Comparison of ENCODE assay signal across 21 mouse cellular contexts in the genomic region with DNA sequence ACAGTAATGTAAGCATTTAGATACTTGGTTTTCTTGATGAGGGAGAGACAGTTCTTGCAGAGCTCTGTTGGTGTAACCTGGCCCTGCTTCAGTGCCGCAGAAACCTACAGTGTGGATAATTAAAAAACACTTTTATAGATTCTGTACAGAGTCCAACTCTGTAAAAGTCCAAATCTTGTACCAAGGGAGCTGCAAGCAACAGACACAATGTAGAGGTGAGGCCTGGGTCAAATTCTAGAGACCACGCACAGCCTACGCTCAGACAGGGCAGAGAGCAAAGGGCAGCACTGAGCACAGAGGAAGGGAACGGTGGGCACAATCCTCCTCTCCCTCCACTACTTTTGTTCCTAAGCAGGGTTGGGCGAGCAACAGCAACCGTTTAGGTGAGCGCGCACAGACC. TPM values are rescaled to one million over a fixed set of nuclear protein-coding genes. Genes with fewer than 3 reads are reported as not detected.
DNase-seq lines count a peak whose midpoint lies in the region; ATAC-seq and TF ChIP-seq lines count a peak whose summit lies in the region.
"Had no signal": no experiment of that assay in that cellular context is flagged by ENCODE, and none has a peak within 500 bp of the region (broad histone marks: within the 10 kb centered on the region; RNA-seq: fewer than 3 reads in every experiment).

No protein-coding gene starts in this region.

- H3K4me2 ChIP-seq in liver, embryonic 12.5 days, result no peak overlapping the region
- no peak overlapping the region for H3K4me2 ChIP-seq in liver, postnatal 0 days (ENCODE audit: low read depth, low read length)
- no peak overlapping the region for H3K4me2 ChIP-seq in hindbrain, embryonic 16.5 days (ENCODE audit: low read length)
- H3K4me2 ChIP-seq: embryonic facial prominence, embryonic 12.5 days; forebrain, embryonic 15.5 days; heart, embryonic 12.5 days had no signal

- H3K4me3 ChIP-seq in liver, adult 2 months (ENCODE audit: insufficient read depth, low read depth, low read length), result no peak overlapping the region
- H3K4me3 ChIP-seq in liver, embryonic 12.5 days, result no peak overlapping the region
- H3K4me3 ChIP-seq in liver, postnatal 0 days (ENCODE audit: low read depth, low read length), result no peak overlapping the region
- no peak overlapping the region for H3K4me3 ChIP-seq in hindbrain, embryonic 16.5 days (ENCODE audit: low read length)
- H3K4me3 ChIP-seq: embryonic facial prominence, embryonic 12.5 days; forebrain, embryonic 15.5 days; heart, adult 2 months; heart, embryonic 12.5 days; hindbrain, embryonic 10.5 days had no signal

- no peaks in the 10 kb centered on the region for H3K79me2 ChIP-seq in liver, adult 2 months (ENCODE audit: control insufficient read depth, insufficient read depth, low read length)

- H3K4me1 ChIP-seq in liver, adult 2 months (ENCODE audit: control insufficient read depth, insufficient read depth, low read length), result peaks cover 2% of the 10 kb centered on the region; the same call in 1 of the 2 replicates
- H3K4me1 ChIP-seq in liver, embryonic 12.5 days, result peaks cover 6% of the 10 kb centered on the region
- H3K4me1 ChIP-seq in liver, postnatal 0 days (ENCODE audit: insufficient read depth), result 0 out of 2 replicates have a peak, but pooled peaks cover 3% of the 10 kb centered on the region
- peaks cover 3% of the 10 kb centered on the region for H3K4me1 ChIP-seq in hindbrain, embryonic 16.5 days (ENCODE audit: control insufficient read depth, insufficient read depth, low read depth, low read length)
- H3K4me1 ChIP-seq: embryonic facial prominence, embryonic 12.5 days had no signal

- no peak for ATAC-seq in liver, embryonic 12.5 days
- peak; percentile 31; the same call in 1 of the 2 replicates for ATAC-seq in liver, postnatal 0 days
- ATAC-seq in hindbrain, embryonic 16.5 days, result no peak
- ATAC-seq: activated CD4-positive, CD25-positive, alpha-beta regulatory T cell, adult 4 months; forebrain, embryonic 15.5 days; Patski had no signal

- 41% methylated on average over 8 of the region's 8 CpGs for WGBS in liver, adult 2 months
- 79% methylated on average over 8 of the region's 8 CpGs for WGBS in liver, embryonic 12.5 days (ENCODE audit: insufficient replicate concordance)
- WGBS in liver, postnatal 0 days (ENCODE audit: insufficient replicate concordance), result 72% methylated on average over 8 of the region's 8 CpGs
- 93% methylated on average over 8 of the region's 8 CpGs for whole genome bisulfite sequencing in hindbrain, embryonic 16.5 days

- no peak for TF ChIP-seq EP300 in liver, postnatal 0 days (IDR thresholded peaks at IDR 0.05; ENCODE audit: low read depth)

- peak; percentile 7 for DNase-seq in kidney, adult 18-20 months
- DNase-seq in kidney, postnatal 25 days, result no peak
- peak; percentile 53 for DNase-seq in liver, adult 2 months (ENCODE audit: extremely low read depth, low read depth, low spot score)
- DNase-seq in kidney, postnatal 10 days, result peak; percentile 18
- no peak for DNase-seq in liver, postnatal 0 days
- no peak for DNase-seq in left cerebral cortex, postnatal 14 days (ENCODE audit: low spot score in 2 of 2)
- DNase-seq: adrenal gland, postnatal 14 days; cerebellum, adult 11-12 months; cerebellum, adult 9-10 months; cerebellum, postnatal 25 days; gastrocnemius, postnatal 10 days; heart, adult 2 months had no signal

- TF ChIP-seq CTCF in liver, adult 2 months (IDR thresholded peaks at IDR 0.05; ENCODE audit: low read depth, low read length), result no peak
- no peak for TF ChIP-seq CTCF in liver, postnatal 0 days (IDR thresholded peaks at IDR 0.05; ENCODE audit: low read depth)

- H3K36me3 ChIP-seq in liver, adult 2 months (ENCODE audit: control insufficient read depth, insufficient read depth, low read length), result peaks cover 4% of the 10 kb centered on the region; the same call in 1 of the 2 replicates
- peaks cover 42% of the 10 kb centered on the region for H3K36me3 ChIP-seq in liver, embryonic 12.5 days
- H3K36me3 ChIP-seq in liver, postnatal 0 days (replicated peaks; ENCODE audit: insufficient read depth, low read length), result peaks cover 7% of the 10 kb centered on the region; the same call in 1 of the 2 replicates
- peaks cover 9% of the 10 kb centered on the region; the same call in 1 of the 2 replicates for H3K36me3 ChIP-seq in hindbrain, embryonic 16.5 days (ENCODE audit: control insufficient read depth, insufficient read depth, low read length)

- H3K9ac ChIP-seq in liver, adult 2 months (ENCODE audit: low read depth, low read length), result no peak overlapping the region
- H3K9ac ChIP-seq in liver, embryonic 12.5 days, result no peak overlapping the region
- H3K9ac ChIP-seq in liver, postnatal 0 days (replicated peaks), result no peak overlapping the region
- no peak overlapping the region for H3K9ac ChIP-seq in hindbrain, embryonic 16.5 days (ENCODE audit: low read depth, low read length)
- H3K9ac ChIP-seq: embryonic facial prominence, embryonic 12.5 days; forebrain, embryonic 15.5 days; heart, embryonic 12.5 days had no signal

- no peaks in the 10 kb centered on the region for H3K9me3 ChIP-seq in liver, embryonic 12.5 days (replicated peaks)
- H3K9me3 ChIP-seq in liver, postnatal 0 days (ENCODE audit: low read length), result no peaks in the 10 kb centered on the region
- no peaks in the 10 kb centered on the region for H3K9me3 ChIP-seq in hindbrain, embryonic 16.5 days (ENCODE audit: control insufficient read depth, low read length)
- H3K9me3 ChIP-seq: embryonic facial prominence, embryonic 12.5 days; forebrain, embryonic 15.5 days; heart, embryonic 12.5 days; hindbrain, embryonic 10.5 days had no signal

- no peaks in the 10 kb centered on the region for H3K27me3 ChIP-seq in liver, adult 2 months (ENCODE audit: control insufficient read depth, insufficient read depth, low read length)
- H3K27me3 ChIP-seq in liver, embryonic 12.5 days (replicated peaks), result no peaks in the 10 kb centered on the region
- no peaks in the 10 kb centered on the region for H3K27me3 ChIP-seq in liver, postnatal 0 days (ENCODE audit: insufficient read depth, low read length)
- no peaks in the 10 kb centered on the region for H3K27me3 ChIP-seq in hindbrain, embryonic 16.5 days (replicated peaks; ENCODE audit: control insufficient read depth, insufficient read depth, low read length)
- H3K27me3 ChIP-seq: CH12.LX; embryonic facial prominence, embryonic 12.5 days; forebrain, embryonic 15.5 days; heart, embryonic 12.5 days; Patski had no signal

- no peak for TF ChIP-seq POLR2A in liver, adult 2 months (IDR thresholded peaks at IDR 0.05; ENCODE audit: extremely low read depth, insufficient read depth, low read length)

- intact Hi-C loops in left cerebral cortex, postnatal 14 days (cut with DNase I), result no loop called here

- no peak overlapping the region for H3K27ac ChIP-seq in liver, adult 2 months (replicated peaks; ENCODE audit: insufficient read depth, low read depth, low read length)
- no peak overlapping the region for H3K27ac ChIP-seq in liver, embryonic 12.5 days
- H3K27ac ChIP-seq in liver, postnatal 0 days (ENCODE audit: low read depth), result no peak overlapping the region
- no peak overlapping the region for H3K27ac ChIP-seq in hindbrain, embryonic 16.5 days (ENCODE audit: low read depth, low read length)
- H3K27ac ChIP-seq: embryonic facial prominence, embryonic 12.5 days; forebrain, embryonic 15.5 days; heart, adult 2 months; hindbrain, embryonic 10.5 days had no signal

RNA-seq across cellular contexts. Expression of gene Qrsl1, which starts 5.5 kb away (rescaled TPM):
- total RNA-seq in liver, adult 2 months (2014; rRNA removed), result 3.1 TPM in 2 replicates
- 4.3 and 5.9 TPM in 2 replicates for polyA plus RNA-seq in liver, adult 2 months (2012; rRNA removed)
- polyA plus RNA-seq in liver, embryonic 12.5 days (2016; fragmentation: Nextera tagmentation; extraction: Ambion mirVana), result 12.0 and 12.7 TPM in 2 replicates
- polyA plus RNA-seq in liver, postnatal 0 days (2015; fragmentation: Nextera tagmentation; extraction: Ambion mirVana), result 7.3 and 7.4 TPM in 2 replicates
- 10 to 100 TPM; 14.7 to 14.9 TPM for total RNA-seq in left cerebral cortex, postnatal 14 days (2021)
- polyA plus RNA-seq in hindbrain, embryonic 16.5 days (2015; fragmentation: Nextera tagmentation; extraction: Ambion mirVana), result 22.8 and 26.1 TPM in 2 replicates

RNA-seq across cellular contexts. Expression of gene Rtn4ip1, which starts 5.5 kb away (rescaled TPM):
- 9.5 and 12.8 TPM in 2 replicates for total RNA-seq in liver, adult 2 months (2014; rRNA removed)
- 13.8 and 15.0 TPM in 2 replicates for polyA plus RNA-seq in liver, adult 2 months (2012; rRNA removed)
- polyA plus RNA-seq in liver, embryonic 12.5 days (2016; fragmentation: Nextera tagmentation; extraction: Ambion mirVana), result 18.4 and 18.5 TPM in 2 replicates
- 7.6 and 9.6 TPM in 2 replicates for polyA plus RNA-seq in liver, postnatal 0 days (2015; fragmentation: Nextera tagmentation; extraction: Ambion mirVana)
- 10 to 100 TPM; 13.4 to 15.5 TPM for total RNA-seq in left cerebral cortex, postnatal 14 days (2021)
- 16.0 and 16.4 TPM in 2 replicates for polyA plus RNA-seq in hindbrain, embryonic 16.5 days (2015; fragmentation: Nextera tagmentation; extraction: Ambion mirVana)

Comparison
In these comparisons a context has a peak if more than half of its experiments do, and no peak if none do; other contexts are left out.
1. DNase-seq: peak in kidney, adult 18-20 months (single experiment), liver, adult 2 months (single experiment) and kidney, postnatal 10 days (single experiment); none in kidney, postnatal 25 days (0 of 2), liver, postnatal 0 days (single experiment) and left cerebral cortex, postnatal 14 days (0 of 2).